Mouse (Mus musculus) spleen, adult 2 months (tissue): ENCODE measurements around the gene 1500009C09Rik.

Source experiments
- CTCF ChIP-seq: fragments of 200-500 bp; IDR thresholded peaks from 2 replicates; pipeline ENCODE4 v1.5.1; 2011; ENCODE audit warnings: mild to moderate bottlenecking, inconsistent platforms; ENCODE audit not compliant: insufficient read depth, insufficient read length, insufficient replicate concordance; ENCODE audit errors: extremely low read depth
- POLR2A ChIP-seq: fragments of 200-500 bp; IDR thresholded peaks from 2 replicates; pipeline ENCODE4 v1.6.1; 2011; ENCODE audit warnings: low read depth, low read length, inconsistent platforms

GRCm38 (mm10) chr15:82236565-82236964 is 15.6 kb upstream of the 1500009C09Rik start:
- no peak for TF ChIP-seq POLR2A
- TF ChIP-seq CTCF = peak; percentile 96
